In the genomic region with DNA sequence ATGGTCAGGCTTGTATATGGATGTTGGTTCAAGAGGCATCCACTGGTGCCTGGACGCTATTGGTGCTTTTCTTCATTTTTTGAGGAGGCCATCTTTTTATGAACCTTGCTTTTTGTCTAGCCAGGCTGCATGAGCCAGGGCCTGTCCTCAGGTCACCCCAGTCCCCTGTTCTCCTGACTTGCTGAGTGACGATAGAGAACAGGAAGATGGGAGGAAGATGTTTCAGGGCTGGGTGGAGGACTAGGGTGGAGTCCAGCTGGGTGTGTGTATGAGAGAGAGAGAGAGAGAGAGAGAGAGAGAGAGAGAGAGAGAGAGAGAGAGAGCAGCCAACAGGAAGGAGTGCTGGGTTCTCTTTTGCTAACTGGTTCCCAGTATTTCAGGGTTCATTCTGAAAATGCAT, we compare ENCODE assay signal across 14 mouse cellular contexts.
DNase-seq lines count a peak whose midpoint lies in the region; ATAC-seq and TF ChIP-seq lines count a peak whose summit lies in the region.
"Had no signal": no experiment of that assay in that cellular context is flagged by ENCODE, and none has a peak within 500 bp of the region (broad histone marks: within the 10 kb centered on the region; RNA-seq: fewer than 3 reads in every experiment).

No protein-coding gene starts in this region.

- H3K79me2 ChIP-seq in liver, adult 2 months (ENCODE audit: control insufficient read depth, insufficient read depth, low read length): no peaks in the 10 kb centered on the region

- H3K4me2 ChIP-seq in liver, embryonic 12.5 days: no peak overlapping the region
- no peak overlapping the region for H3K4me2 ChIP-seq in embryonic facial prominence, embryonic 15.5 days (replicated peaks)
- H3K4me2 ChIP-seq: forebrain, embryonic 13.5 days; kidney, embryonic 15.5 days; limb, embryonic 12.5 days had no signal

- WGBS in liver, adult 2 months: 76% methylated on average over 2 of the region's 2 CpGs
- 55% methylated on average over 2 of the region's 2 CpGs for WGBS in liver, embryonic 12.5 days (ENCODE audit: insufficient replicate concordance)
- WGBS in embryonic facial prominence, embryonic 15.5 days: 64% methylated on average over 2 of the region's 2 CpGs

- no peak overlapping the region for H3K4me3 ChIP-seq in liver, adult 2 months (ENCODE audit: insufficient read depth, low read depth, low read length)
- H3K4me3 ChIP-seq in liver, embryonic 12.5 days: no peak overlapping the region
- H3K4me3 ChIP-seq in embryonic facial prominence, embryonic 15.5 days (replicated peaks): no peak overlapping the region
- H3K4me3 ChIP-seq: forebrain, embryonic 13.5 days; kidney, embryonic 15.5 days; limb, embryonic 12.5 days; megakaryocyte, embryonic 14.5 days had no signal

- H3K9me3 ChIP-seq in liver, embryonic 12.5 days (replicated peaks): no peaks in the 10 kb centered on the region
- H3K9me3 ChIP-seq in embryonic facial prominence, embryonic 15.5 days (replicated peaks): no peaks in the 10 kb centered on the region
- H3K9me3 ChIP-seq: forebrain, embryonic 13.5 days; kidney, embryonic 15.5 days; limb, embryonic 12.5 days; megakaryocyte, embryonic 14.5 days had no signal

- no peak for TF ChIP-seq POLR2A in liver, adult 2 months (IDR thresholded peaks at IDR 0.05; ENCODE audit: extremely low read depth, insufficient read depth, low read length)

- H3K27ac ChIP-seq in liver, adult 2 months (replicated peaks; ENCODE audit: insufficient read depth, low read depth, low read length): peak overlapping the region; percentile 71; the same call in 1 of the 2 replicates
- H3K27ac ChIP-seq in liver, embryonic 12.5 days: no peak overlapping the region
- H3K27ac ChIP-seq in embryonic facial prominence, embryonic 15.5 days (replicated peaks): peak overlapping the region; percentile 51; the same call in 1 of the 2 replicates
- H3K27ac ChIP-seq: forebrain, embryonic 13.5 days had no signal

- ATAC-seq in liver, embryonic 12.5 days: no peak
- ATAC-seq in embryonic facial prominence, embryonic 15.5 days (ENCODE audit: insufficient number of reproducible peaks, low FRiP score, low TSS enrichment, low read depth): no peak
- 0 out of 2 replicates have a peak, but pooled peaks have one; percentile 37 for ATAC-seq in megakaryocyte progenitor cell, adult 5-6 weeks (replicated peaks; ENCODE audit: poor library complexity)
- ATAC-seq: forebrain, embryonic 13.5 days had no signal

- H3K27me3 ChIP-seq in liver, adult 2 months (ENCODE audit: control insufficient read depth, insufficient read depth, low read length): no peaks in the 10 kb centered on the region
- H3K27me3 ChIP-seq in liver, embryonic 12.5 days (replicated peaks): 0 out of 2 replicates have a peak, but pooled peaks cover 4% of the 10 kb centered on the region
- H3K27me3 ChIP-seq in embryonic facial prominence, embryonic 15.5 days: no peaks in the 10 kb centered on the region
- H3K27me3 ChIP-seq: forebrain, embryonic 13.5 days; kidney, embryonic 15.5 days; limb, embryonic 12.5 days had no signal

- no peaks in the 10 kb centered on the region for H3K36me3 ChIP-seq in liver, adult 2 months (ENCODE audit: control insufficient read depth, insufficient read depth, low read length)
- H3K36me3 ChIP-seq in liver, embryonic 12.5 days: no peaks in the 10 kb centered on the region
- no peaks in the 10 kb centered on the region for H3K36me3 ChIP-seq in embryonic facial prominence, embryonic 15.5 days
- H3K36me3 ChIP-seq: limb, embryonic 12.5 days had no signal

- H3K4me1 ChIP-seq in liver, adult 2 months (ENCODE audit: control insufficient read depth, insufficient read depth, low read length): no peaks in the 10 kb centered on the region; the same call in 1 of the 2 replicates
- H3K4me1 ChIP-seq in liver, embryonic 12.5 days: no peaks in the 10 kb centered on the region
- peaks cover 17% of the 10 kb centered on the region for H3K4me1 ChIP-seq in embryonic facial prominence, embryonic 15.5 days
- H3K4me1 ChIP-seq: forebrain, embryonic 13.5 days; megakaryocyte, embryonic 14.5 days had no signal

- no peak for TF ChIP-seq CTCF in liver, adult 2 months (IDR thresholded peaks at IDR 0.05; ENCODE audit: low read depth, low read length)

- no peak overlapping the region for H3K9ac ChIP-seq in liver, adult 2 months (ENCODE audit: low read depth, low read length)
- no peak overlapping the region for H3K9ac ChIP-seq in liver, embryonic 12.5 days
- H3K9ac ChIP-seq in embryonic facial prominence, embryonic 15.5 days: no peak overlapping the region
- H3K9ac ChIP-seq: forebrain, embryonic 13.5 days; kidney, embryonic 15.5 days; limb, embryonic 12.5 days had no signal

- peak; percentile 54 for DNase-seq in gastrocnemius, postnatal 25 days
- no peak for DNase-seq in gastrocnemius, adult 8-10 months (ENCODE audit: low spot score in 2 of 2)
- no peak for DNase-seq in liver, adult 2 months (ENCODE audit: extremely low read depth, low read depth, low spot score)
- no peak for DNase-seq in adrenal gland, postnatal 10 days
- no peak for DNase-seq in kidney, adult 9 months
- DNase-seq: cerebellum, adult 8-10 months; right cerebral cortex, postnatal 4 days had no signal
